Mouse (Mus musculus): Measurements from ENCODE around the gene Diaph3. TPM values are rescaled to one million over a fixed set of nuclear protein-coding genes. Genes with fewer than 3 reads are reported as not detected.

The Diaph3 gene
- total RNA-seq, 1 experiment from 2014 or later, result 71.4 TPM

GRCm38 (mm10) chr14:86773311-86773710, 367.7 kb downstream of the Diaph3 start:
- ATAC-seq (replicated peaks in 1 of 2; ENCODE audit: insufficient read depth in 1 of 2, low FRiP score in 2 of 2, low TSS enrichment in 1 of 2, low read depth in 1 of 2, poor library complexity in 2 of 2, severe bottlenecking in 2 of 2), result no peak

- ATAC-seq (replicated peaks in 1 of 2; ENCODE audit: insufficient read depth in 1 of 2, low FRiP score in 2 of 2, low TSS enrichment in 1 of 2, low read depth in 1 of 2, poor library complexity in 2 of 2, severe bottlenecking in 2 of 2), result no peak
Measured at GRCm38 (mm10) chr14:86772176-86773150, 368.6 kb downstream of the Diaph3 start.

GRCm38 (mm10) chr14:86764286-86764685, 376.7 kb downstream of the Diaph3 start:
- no peak for ATAC-seq (replicated peaks in 1 of 2; ENCODE audit: insufficient read depth in 1 of 2, low FRiP score in 2 of 2, low TSS enrichment in 1 of 2, low read depth in 1 of 2, poor library complexity in 2 of 2, severe bottlenecking in 2 of 2)

GRCm38 (mm10) chr14:86757604-86758520, 383.2 kb downstream of the Diaph3 start:
- ATAC-seq (replicated peaks in 1 of 2; ENCODE audit: insufficient read depth in 1 of 2, low FRiP score in 2 of 2, low TSS enrichment in 1 of 2, low read depth in 1 of 2, poor library complexity in 2 of 2, severe bottlenecking in 2 of 2), result no peak

- no peak for ATAC-seq (replicated peaks in 1 of 2; ENCODE audit: insufficient read depth in 1 of 2, low FRiP score in 2 of 2, low TSS enrichment in 1 of 2, low read depth in 1 of 2, poor library complexity in 2 of 2, severe bottlenecking in 2 of 2)
Measured at GRCm38 (mm10) chr14:86757132-86757531, 383.9 kb downstream of the Diaph3 start.

- ATAC-seq (replicated peaks in 1 of 2; ENCODE audit: insufficient read depth in 1 of 2, low FRiP score in 2 of 2, low TSS enrichment in 1 of 2, low read depth in 1 of 2, poor library complexity in 2 of 2, severe bottlenecking in 2 of 2), result no peak
Measured at GRCm38 (mm10) chr14:86750351-86750750, 390.7 kb downstream of the Diaph3 start.

- ATAC-seq (replicated peaks in 1 of 2; ENCODE audit: insufficient read depth in 1 of 2, low FRiP score in 2 of 2, low TSS enrichment in 1 of 2, low read depth in 1 of 2, poor library complexity in 2 of 2, severe bottlenecking in 2 of 2), result no peak
Measured at GRCm38 (mm10) chr14:86749425-86749824, 391.6 kb downstream of the Diaph3 start.

- ATAC-seq (replicated peaks in 1 of 2; ENCODE audit: insufficient read depth in 1 of 2, low FRiP score in 2 of 2, low TSS enrichment in 1 of 2, low read depth in 1 of 2, poor library complexity in 2 of 2, severe bottlenecking in 2 of 2), result no peak
Measured at GRCm38 (mm10) chr14:86748876-86749275, 392.2 kb downstream of the Diaph3 start.

GRCm38 (mm10) chr14:86744523-86744922, 396.5 kb downstream of the Diaph3 start:
- no peak for ATAC-seq (replicated peaks in 1 of 2; ENCODE audit: insufficient read depth in 1 of 2, low FRiP score in 2 of 2, low TSS enrichment in 1 of 2, low read depth in 1 of 2, poor library complexity in 2 of 2, severe bottlenecking in 2 of 2)

GRCm38 (mm10) chr14:86741855-86742531, 399.0 kb downstream of the Diaph3 start:
- peak in 1 of 2 experiments; percentile 21; a peak in 1 of 4 replicates for ATAC-seq (replicated peaks in 1 of 2; ENCODE audit: insufficient read depth in 1 of 2, low FRiP score in 2 of 2, low TSS enrichment in 1 of 2, low read depth in 1 of 2, poor library complexity in 2 of 2, severe bottlenecking in 2 of 2)

- no peak for ATAC-seq (replicated peaks in 1 of 2; ENCODE audit: insufficient read depth in 1 of 2, low FRiP score in 2 of 2, low TSS enrichment in 1 of 2, low read depth in 1 of 2, poor library complexity in 2 of 2, severe bottlenecking in 2 of 2)
Measured at GRCm38 (mm10) chr14:86738916-86739315, 402.1 kb downstream of the Diaph3 start.

- ATAC-seq (replicated peaks in 1 of 2; ENCODE audit: insufficient read depth in 1 of 2, low FRiP score in 2 of 2, low TSS enrichment in 1 of 2, low read depth in 1 of 2, poor library complexity in 2 of 2, severe bottlenecking in 2 of 2), result peak in 1 of 2 experiments; percentile 49; a peak in 1 of 4 replicates
Measured at GRCm38 (mm10) chr14:86736646-86737045, 404.4 kb downstream of the Diaph3 start.

GRCm38 (mm10) chr14:86731300-86731699, 409.7 kb downstream of the Diaph3 start:
- no peak for ATAC-seq (replicated peaks in 1 of 2; ENCODE audit: insufficient read depth in 1 of 2, low FRiP score in 2 of 2, low TSS enrichment in 1 of 2, low read depth in 1 of 2, poor library complexity in 2 of 2, severe bottlenecking in 2 of 2)

GRCm38 (mm10) chr14:86729617-86730098, 411.4 kb downstream of the Diaph3 start:
- ATAC-seq (replicated peaks in 1 of 2; ENCODE audit: insufficient read depth in 1 of 2, low FRiP score in 2 of 2, low TSS enrichment in 1 of 2, low read depth in 1 of 2, poor library complexity in 2 of 2, severe bottlenecking in 2 of 2), result no peak

GRCm38 (mm10) chr14:86727538-86728045, 413.4 kb downstream of the Diaph3 start:
- no peak for ATAC-seq (replicated peaks in 1 of 2; ENCODE audit: insufficient read depth in 1 of 2, low FRiP score in 2 of 2, low TSS enrichment in 1 of 2, low read depth in 1 of 2, poor library complexity in 2 of 2, severe bottlenecking in 2 of 2)

- no peak for ATAC-seq (replicated peaks in 1 of 2; ENCODE audit: insufficient read depth in 1 of 2, low FRiP score in 2 of 2, low TSS enrichment in 1 of 2, low read depth in 1 of 2, poor library complexity in 2 of 2, severe bottlenecking in 2 of 2)
Measured at GRCm38 (mm10) chr14:86721768-86722167, 419.3 kb downstream of the Diaph3 start.

- ATAC-seq (replicated peaks in 1 of 2; ENCODE audit: insufficient read depth in 1 of 2, low FRiP score in 2 of 2, low TSS enrichment in 1 of 2, low read depth in 1 of 2, poor library complexity in 2 of 2, severe bottlenecking in 2 of 2), result no peak
Measured at GRCm38 (mm10) chr14:86721082-86721481, 420.0 kb downstream of the Diaph3 start.
